Mouse (Mus musculus) megakaryocyte, adult 5-6 weeks (primary cell): ENCODE measurements at regions not wholly inside any gene's neighbourhood (a gene's known extent, or its start where the extent isn't known, plus 50 kb on each side); places are given as distances from the start of the nearest gene placed in this dataset.

ENCODE experiments used
- ATAC-seq: 2 replicates; pipeline ENCODE4 v1.8.0; 2016; ENCODE audit warnings: mild to moderate bottlenecking, inconsistent platforms; ENCODE audit not compliant: poor library complexity, severe bottlenecking

- no peak for ATAC-seq
Measured at GRCm38 (mm10) chr5:119213196-119213595, 457.3 kb upstream of the Tbx3 start.

- no peak for ATAC-seq
Measured at GRCm38 (mm10) chr5:119213692-119214357, 456.6 kb upstream of the Tbx3 start.

- ATAC-seq, result no peak
Measured at GRCm38 (mm10) chr5:119214937-119215336, 455.5 kb upstream of the Tbx3 start.

GRCm38 (mm10) chr5:119215364-119215763, 455.1 kb upstream of the Tbx3 start:
- no peak for ATAC-seq

GRCm38 (mm10) chr5:119216146-119216545, 454.3 kb upstream of the Tbx3 start:
- ATAC-seq, result no peak

GRCm38 (mm10) chr5:119217077-119217476, 453.4 kb upstream of the Tbx3 start:
- no peak for ATAC-seq

GRCm38 (mm10) chr5:119228691-119229090, 441.8 kb upstream of the Tbx3 start:
- ATAC-seq, result no peak

GRCm38 (mm10) chr5:119232941-119233340, 437.5 kb upstream of the Tbx3 start:
- ATAC-seq, result no peak

- ATAC-seq, result no peak
Measured at GRCm38 (mm10) chr5:119235884-119236283, 434.6 kb upstream of the Tbx3 start.

- no peak for ATAC-seq
Measured at GRCm38 (mm10) chr5:119246824-119247223, 423.6 kb upstream of the Tbx3 start.

GRCm38 (mm10) chr5:119248626-119249025, 421.8 kb upstream of the Tbx3 start:
- ATAC-seq, result no peak

GRCm38 (mm10) chr5:119249124-119249718, 421.2 kb upstream of the Tbx3 start:
- no peak for ATAC-seq

GRCm38 (mm10) chr5:119251311-119252047, 419.0 kb upstream of the Tbx3 start:
- ATAC-seq, result no peak

- ATAC-seq, result no peak
Measured at GRCm38 (mm10) chr5:119257374-119258120, 412.9 kb upstream of the Tbx3 start.

- ATAC-seq, result no peak
Measured at GRCm38 (mm10) chr5:119258831-119259230, 411.6 kb upstream of the Tbx3 start.

- no peak for ATAC-seq
Measured at GRCm38 (mm10) chr5:119265149-119265890, 405.1 kb upstream of the Tbx3 start.

- ATAC-seq, result no peak
Measured at GRCm38 (mm10) chr5:119271234-119271852, 399.1 kb upstream of the Tbx3 start.

GRCm38 (mm10) chr5:119273203-119273602, 397.3 kb upstream of the Tbx3 start:
- no peak for ATAC-seq

GRCm38 (mm10) chr5:119273615-119274014, 396.9 kb upstream of the Tbx3 start:
- no peak for ATAC-seq

GRCm38 (mm10) chr5:119274817-119275494, 395.5 kb upstream of the Tbx3 start:
- no peak for ATAC-seq
